Mouse (Mus musculus) C2C12 (cell line): ENCODE data around the gene Fxyd1. TPM values are rescaled to one million over a fixed set of nuclear protein-coding genes. Genes with fewer than 3 reads are reported as not detected.

Experiments
- H3K27me3 ChIP-seq: one replicate; pipeline ENCODE4 v1.6.1; 2011; ENCODE audit not compliant: control insufficient read depth, insufficient read depth, insufficient read length
- H3K36me3 ChIP-seq: one replicate; pipeline ENCODE4 v1.6.1; 2011; ENCODE audit not compliant: control insufficient read depth, insufficient read depth
- H3K4me3 ChIP-seq: one replicate; pipeline ENCODE4 v1.5.1; 2011; ENCODE audit warnings: mild to moderate bottlenecking, control low read depth; ENCODE audit not compliant: poor library complexity, insufficient read depth, severe bottlenecking
- H3K79me2 ChIP-seq: one replicate; pipeline ENCODE4 v1.6.1; 2011; ENCODE audit not compliant: control insufficient read depth, insufficient read depth
- H3K79me3 ChIP-seq: one replicate; pipeline ENCODE4 v1.6.1; 2011; ENCODE audit warnings: low read depth, control low read depth
- H3ac ChIP-seq: one replicate; pipeline ENCODE3; 2011; ENCODE audit warnings: low read depth; ENCODE audit not compliant: control insufficient read depth, insufficient read length
- CEBPB ChIP-seq: IDR thresholded peaks from one replicate; pipeline ENCODE4 v1.6.1; 2011; ENCODE audit warnings: low read depth, mild to moderate bottlenecking, control low read depth, moderate library complexity
- CTCF ChIP-seq: IDR thresholded peaks from one replicate; pipeline ENCODE4 v1.5.1; 2011; ENCODE audit not compliant: control insufficient read depth, insufficient read depth, insufficient read length
- FOSL1 ChIP-seq: IDR thresholded peaks from one replicate; pipeline ENCODE4 v1.8.0; 2011; ENCODE audit warnings: mild to moderate bottlenecking, low read length; ENCODE audit not compliant: poor library complexity, insufficient read depth, severe bottlenecking
- MAX ChIP-seq: IDR thresholded peaks from one replicate; pipeline ENCODE4 v1.6.1; 2011; ENCODE audit warnings: mild to moderate bottlenecking, control low read depth
- MYOD1 ChIP-seq: IDR thresholded peaks from one replicate; pipeline ENCODE4 v1.6.1; 2011; ENCODE audit warnings: low read depth; ENCODE audit not compliant: control insufficient read depth, insufficient read length
- MYOG ChIP-seq: IDR thresholded peaks from one replicate; pipeline ENCODE4 v1.6.1; 2011; ENCODE audit not compliant: control insufficient read depth, insufficient read length; ENCODE audit errors: extremely low read depth
- USF1 ChIP-seq: IDR thresholded peaks from one replicate; pipeline ENCODE4 v1.6.1; 2011; ENCODE audit warnings: low read depth, mild to moderate bottlenecking, control low read depth, moderate library complexity
- polyA plus RNA-seq: library from polyadenylated mRNA; unstranded; fragments of >200 nt; fragmentation: generic; extraction: Trizol; gene quantifications from one replicate; pipeline ENCODE4 v1.2.1, GENCODE M21; 2012; ENCODE audit warnings: missing spikeins

Fxyd1 gene
- polyA plus RNA-seq, 1 experiment = 0.55 TPM

- H3K4me3 ChIP-seq = no peak overlapping the region
These were observed 1.2 kb upstream of the Fxyd1 start for GRCm38 (mm10) chr7:31058211-31058610.

GRCm38 (mm10) chr7:31057730-31058129 is 731 bp upstream of the Fxyd1 start:
- TF ChIP-seq MAX = no peak
- TF ChIP-seq FOSL1 = no peak
- no peak for TF ChIP-seq MYOG
- no peak for TF ChIP-seq USF1
- TF ChIP-seq CEBPB = no peak
- Histone ChIP-seq H3K36me3 (no peaks in the 10 kb centered on the region), H3K27me3 (peaks cover 3% of the 10 kb centered on the region), H3K4me3 (no peak overlapping the region), H3ac (no peak overlapping the region), H3K79me2 (no peaks in the 10 kb centered on the region), H3K79me3 (no peaks in the 10 kb centered on the region)

More at GRCm38 (mm10) chr7:31058211-31058610, 1.2 kb upstream of the Fxyd1 start:
- TF ChIP-seq FOSL1 = no peak
- TF ChIP-seq CTCF = no peak
- no peak for TF ChIP-seq MYOD1
- no peak for TF ChIP-seq USF1
- TF ChIP-seq MYOG = no peak
- TF ChIP-seq MAX = no peak
- TF ChIP-seq CEBPB = no peak
- Histone ChIP-seq H3K27me3 (peaks cover 3% of the 10 kb centered on the region), H3K79me3 (no peaks in the 10 kb centered on the region), H3K79me2 (no peaks in the 10 kb centered on the region), H3K36me3 (no peaks in the 10 kb centered on the region), H3ac (no peak overlapping the region)

GRCm38 (mm10) chr7:31056448-31056847 is 551 bp downstream of the Fxyd1 start:
- Histone ChIP-seq H3K79me3 (no peaks in the 10 kb centered on the region), H3K36me3 (no peaks in the 10 kb centered on the region), H3K79me2 (no peaks in the 10 kb centered on the region), H3ac (no peak overlapping the region), H3K4me3 (no peak overlapping the region), H3K27me3 (peaks cover 3% of the 10 kb centered on the region)
- TF ChIP-seq CEBPB (no peak), CTCF (no peak), USF1 (no peak), MYOG (no peak), MYOD1 (no peak), MAX (no peak), FOSL1 (no peak)

GRCm38 (mm10) chr7:31055883-31056282 is 1.1 kb downstream of the Fxyd1 start:
- no peaks in the 10 kb centered on the region for H3K79me3 ChIP-seq
- H3K36me3 ChIP-seq = no peaks in the 10 kb centered on the region
- peaks cover 3% of the 10 kb centered on the region for H3K27me3 ChIP-seq
- no peaks in the 10 kb centered on the region for H3K79me2 ChIP-seq
- TF ChIP-seq MYOD1 = no peak
- H3ac ChIP-seq = no peak overlapping the region
- no peak overlapping the region for H3K4me3 ChIP-seq

GRCm38 (mm10) chr7:31055354-31055824 is 1.6 kb downstream of the Fxyd1 start:
- H3K4me3 ChIP-seq = no peak overlapping the region

GRCm38 (mm10) chr7:31054661-31055320 is 2.2 kb downstream of the Fxyd1 start:
- Histone ChIP-seq H3K36me3 (no peaks in the 10 kb centered on the region), H3ac (no peak overlapping the region), H3K4me3 (no peak overlapping the region), H3K27me3 (peaks cover 9% of the 10 kb centered on the region), H3K79me2 (no peaks in the 10 kb centered on the region), H3K79me3 (no peaks in the 10 kb centered on the region)
- TF ChIP-seq CEBPB (no peak), MYOG (no peak), FOSL1 (no peak), MYOD1 (no peak), MAX (no peak), USF1 (no peak), CTCF (no peak)

More at GRCm38 (mm10) chr7:31055354-31055824, 1.6 kb downstream of the Fxyd1 start:
- Histone ChIP-seq H3K79me3 (no peaks in the 10 kb centered on the region), H3K79me2 (no peaks in the 10 kb centered on the region), H3K36me3 (no peaks in the 10 kb centered on the region), H3ac (no peak overlapping the region), H3K27me3 (peaks cover 5% of the 10 kb centered on the region)
- TF ChIP-seq MYOG = no peak
- no peak for TF ChIP-seq CTCF
- TF ChIP-seq CEBPB = no peak
- TF ChIP-seq MAX = no peak
- no peak for TF ChIP-seq FOSL1
- no peak for TF ChIP-seq MYOD1
- no peak for TF ChIP-seq USF1
